Mouse (Mus musculus) heart, embryonic 16.5 days (tissue): Measurements from ENCODE around the gene Pcolce. TPM values are rescaled to one million over a fixed set of nuclear protein-coding genes. Genes with fewer than 3 reads are reported as not detected.

Experiments
- ATAC-seq: fragments of 200-750 bp; cut with Nextera tagmentation; replicated peaks from 2 replicates; pipeline ENCODE4 v1.8.0; 2017; ENCODE audit warnings: moderate number of reproducible peaks; ENCODE audit not compliant: insufficient read depth, low FRiP score; ENCODE audit errors: extremely low read depth
- H3K27ac ChIP-seq: fragments of 300-500 bp; sonication (generic); 2 replicates; pipeline ENCODE4 v1.5.1; 2014; ENCODE audit warnings: mild to moderate bottlenecking, low read length, control low read depth, moderate library complexity
- H3K27me3 ChIP-seq: fragments of 300-500 bp; sonication (generic); 2 replicates; pipeline ENCODE4 v1.6.1; 2014; ENCODE audit warnings: low read length, mixed read lengths; ENCODE audit not compliant: control insufficient read depth, insufficient read depth
- H3K36me3 ChIP-seq: fragments of 300-500 bp; sonication (generic); 2 replicates; pipeline ENCODE4 v1.6.1; 2014; ENCODE audit not compliant: control insufficient read depth, insufficient read depth
- H3K4me1 ChIP-seq: fragments of 300-500 bp; sonication (generic); 2 replicates; pipeline ENCODE4 v1.6.1; 2014; ENCODE audit warnings: low read length, mixed read lengths; ENCODE audit not compliant: control insufficient read depth, insufficient read depth
- H3K4me2 ChIP-seq: fragments of 300-500 bp; sonication (generic); 2 replicates; pipeline ENCODE4 v1.6.1; 2014; ENCODE audit warnings: low read depth, mild to moderate bottlenecking, control low read depth, low read length
- H3K4me3 ChIP-seq: fragments of 300-500 bp; sonication (generic); 2 replicates; pipeline ENCODE4 v1.5.1; 2014; ENCODE audit warnings: mild to moderate bottlenecking, control low read depth, low read length
- H3K9ac ChIP-seq: fragments of 300-500 bp; sonication (generic); 2 replicates; pipeline ENCODE4 v1.6.1; 2014; ENCODE audit warnings: low read length, control low read depth
- H3K9me3 ChIP-seq: fragments of 300-500 bp; sonication (generic); replicated peaks from 2 replicates; pipeline ENCODE4 v1.6.1; 2016; ENCODE audit warnings: low read length; ENCODE audit not compliant: control insufficient read depth
- WGBS: fragments of 180-500 bp; shearing (Covaris S2); extraction: QIAGEN DNeasy Blood & Tissue Kit; methylation state at CpG from one replicate; pipeline ENCODE4 v1.1.7; 2014; 5-methylcytosine and 5-hydroxymethylcytosine counted together
- polyA plus RNA-seq: library from polyadenylated mRNA; unstranded; fragments of >200 nt; fragmentation: Nextera tagmentation; extraction: Ambion mirVana; gene quantifications from 2 replicates; pipeline ENCODE4 v1.2.1, GENCODE M21; 2015

The Pcolce gene
- polyA plus RNA-seq, 1 experiment from 2014 or later: 121 TPM

DNA sequence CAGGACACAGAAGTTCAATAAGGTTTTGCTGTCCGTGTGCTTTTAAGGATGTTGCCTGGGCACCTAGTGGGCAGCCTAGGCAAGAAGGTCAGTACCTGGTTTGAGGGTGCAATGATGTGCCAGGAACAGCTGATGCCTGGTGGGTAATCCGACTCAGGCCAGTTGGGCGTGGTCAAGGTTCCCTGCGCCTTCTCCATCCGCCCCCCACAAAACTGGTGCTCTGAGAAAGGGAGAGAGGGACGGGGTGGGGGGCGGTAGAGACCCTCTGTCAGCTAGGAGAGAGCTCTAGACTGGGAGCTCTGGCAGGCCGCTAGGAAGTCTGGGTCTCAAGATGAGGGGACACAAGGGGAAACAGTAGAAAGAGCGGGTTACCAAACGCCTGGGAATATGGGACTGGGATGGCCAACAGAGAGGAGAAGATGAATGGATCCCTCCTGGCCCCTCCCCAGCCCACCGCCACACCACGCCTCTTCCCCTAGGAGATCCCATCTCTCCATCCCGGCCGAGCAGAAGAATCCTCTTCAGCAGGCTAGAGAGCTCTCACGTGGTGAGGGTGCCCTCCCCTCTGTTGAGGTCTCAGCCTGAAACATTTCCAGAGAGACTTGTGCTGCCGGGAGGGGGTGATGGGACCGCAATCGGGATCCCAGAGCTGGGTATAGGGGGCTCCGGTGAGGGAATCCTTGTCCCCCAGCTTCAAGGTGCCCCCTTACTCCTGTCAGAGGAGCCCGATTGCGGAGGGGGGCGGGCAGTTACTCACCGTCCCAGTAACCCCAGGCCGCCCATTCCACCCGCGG is 5.5 kb downstream of the Pcolce start:
- WGBS: 36% methylated on average over 26 of the region's 26 CpGs
- H3K9ac ChIP-seq: peak overlapping the region; percentile 60; the same call in 1 of the 2 replicates
- peaks cover 13% of the 10 kb centered on the region for H3K36me3 ChIP-seq
- no peaks in the 10 kb centered on the region for H3K9me3 ChIP-seq
- no peaks in the 10 kb centered on the region for H3K27me3 ChIP-seq
- no peak overlapping the region for H3K4me3 ChIP-seq
- no peak for ATAC-seq
- H3K4me1 ChIP-seq: peaks cover 33% of the 10 kb centered on the region
- peak overlapping the region; percentile 37 for H3K4me2 ChIP-seq
- H3K27ac ChIP-seq: no peak overlapping the region

DNA sequence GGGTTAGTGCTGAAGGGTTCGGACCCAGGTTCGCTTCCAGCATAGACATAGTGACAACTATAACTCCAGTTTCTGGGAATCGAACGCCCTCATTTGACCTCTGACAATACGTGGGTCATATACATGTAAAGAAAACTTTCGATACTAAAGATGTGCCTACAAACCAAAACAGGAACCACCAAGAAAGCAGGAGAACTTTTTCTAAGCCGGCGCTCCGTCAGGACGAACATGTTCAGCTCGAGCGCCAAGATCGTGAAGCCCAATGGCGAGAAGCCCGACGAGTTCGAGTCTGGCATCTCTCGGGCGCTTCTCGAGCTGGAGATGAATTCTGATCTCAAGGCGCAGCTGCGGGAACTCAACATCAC is 12.2 kb downstream of the Pcolce start:
- WGBS: 0% methylated on average over 22 of the region's 22 CpGs
- H3K36me3 ChIP-seq: peaks cover 9% of the 10 kb centered on the region
- no peak for ATAC-seq
- H3K4me1 ChIP-seq: peaks cover 20% of the 10 kb centered on the region
- peak overlapping the region; percentile 74 for H3K4me3 ChIP-seq
- H3K27ac ChIP-seq: peak overlapping the region; percentile 82
- no peaks in the 10 kb centered on the region for H3K9me3 ChIP-seq
- H3K27me3 ChIP-seq: no peaks in the 10 kb centered on the region
- peak overlapping the region; percentile 75 for H3K4me2 ChIP-seq
- H3K9ac ChIP-seq: peak overlapping the region; percentile 77

DNA sequence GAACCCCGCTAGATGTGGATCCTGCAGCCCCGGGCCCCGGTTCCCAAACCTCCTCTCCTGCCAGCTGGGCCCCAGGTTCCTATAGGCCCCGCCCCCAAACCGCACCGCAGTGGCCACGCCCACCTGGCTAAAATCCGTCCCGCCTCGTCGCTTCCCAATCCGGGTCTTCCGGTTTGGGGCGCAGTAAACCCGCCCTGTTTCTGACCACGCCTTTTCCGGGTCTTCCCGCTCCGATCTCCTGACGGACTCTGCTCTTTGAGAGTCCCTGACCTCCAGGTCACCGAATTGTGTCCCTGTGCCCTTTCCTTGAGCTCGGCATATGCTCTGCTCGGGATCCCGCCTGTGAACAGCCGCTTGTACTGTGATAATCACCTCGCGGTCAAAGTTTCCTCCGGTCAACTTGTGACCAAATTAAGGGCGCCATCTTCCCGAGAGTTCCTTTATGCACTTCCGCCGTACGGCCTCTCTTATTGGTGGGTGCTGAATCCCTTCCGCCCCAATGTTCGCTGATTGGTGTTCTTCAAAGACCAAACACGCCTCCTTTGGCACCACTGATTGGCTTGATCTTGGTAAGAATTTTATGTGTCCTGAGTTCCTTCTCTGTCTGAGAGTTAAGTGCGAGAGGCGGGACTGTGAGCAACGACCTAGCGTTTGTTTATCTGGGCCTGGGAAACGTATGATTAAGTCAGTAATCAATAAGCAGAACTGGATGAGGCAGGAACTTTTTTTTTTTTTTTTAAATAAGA is 12.8 kb downstream of the Pcolce start, which contains the start of gene Mospd3:
Gene Mospd3 (minus strand): TSS at position 440 of the 746 bp plus-strand sequence.
- peak; percentile 94 for ATAC-seq
- WGBS: under 1% methylated on average over 41 of the region's 41 CpGs
- H3K36me3 ChIP-seq: peaks cover 5% of the 10 kb centered on the region; the same call in 1 of the 2 replicates

DNA sequence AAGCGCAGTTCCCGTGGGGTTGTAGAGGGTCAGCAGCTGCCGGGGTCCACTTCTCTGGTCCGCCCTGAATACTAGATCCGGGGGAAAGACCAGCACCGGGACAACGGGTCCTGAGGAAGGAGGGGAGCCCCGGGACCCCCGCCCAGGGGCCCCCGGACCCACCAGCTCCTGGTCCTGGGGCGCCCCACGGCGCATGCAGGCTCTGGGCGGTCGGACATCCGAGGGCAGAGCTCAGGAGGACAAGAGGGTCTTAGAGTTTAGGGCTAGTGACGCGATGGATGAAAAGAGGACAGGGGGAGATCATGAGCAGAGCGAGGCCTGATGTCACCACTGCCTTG is 13.3 kb downstream of the Pcolce start:
- Histone ChIP-seq H3K9me3 (no peaks in the 10 kb centered on the region), H3K27me3 (no peaks in the 10 kb centered on the region), H3K36me3 (peaks cover 5% of the 10 kb centered on the region; the same call in 1 of the 2 replicates), H3K4me2 (peak overlapping the region; percentile 100), H3K9ac (peak overlapping the region; percentile 96), H3K27ac (peak overlapping the region; percentile 72), H3K4me3 (peak overlapping the region; percentile 74), H3K4me1 (peaks cover 20% of the 10 kb centered on the region)
- WGBS: under 1% methylated on average over 19 of the region's 19 CpGs
- ATAC-seq: peak; percentile 53

More for the DNA sequence above, 12.8 kb downstream of the Pcolce start, which contains the start of gene Mospd3:
- H3K4me2 ChIP-seq: peak within 1 kb of the TSS; percentile 100
- peak within 1 kb of the TSS; percentile 96 for H3K9ac ChIP-seq
- H3K9me3 ChIP-seq: no peaks in the 10 kb centered on the region
- H3K27ac ChIP-seq: peak within 1 kb of the TSS; percentile 92
- H3K4me1 ChIP-seq: peaks cover 20% of the 10 kb centered on the region
- peak within 1 kb of the TSS; percentile 74 for H3K4me3 ChIP-seq
- H3K27me3 ChIP-seq: no peaks in the 10 kb centered on the region

DNA sequence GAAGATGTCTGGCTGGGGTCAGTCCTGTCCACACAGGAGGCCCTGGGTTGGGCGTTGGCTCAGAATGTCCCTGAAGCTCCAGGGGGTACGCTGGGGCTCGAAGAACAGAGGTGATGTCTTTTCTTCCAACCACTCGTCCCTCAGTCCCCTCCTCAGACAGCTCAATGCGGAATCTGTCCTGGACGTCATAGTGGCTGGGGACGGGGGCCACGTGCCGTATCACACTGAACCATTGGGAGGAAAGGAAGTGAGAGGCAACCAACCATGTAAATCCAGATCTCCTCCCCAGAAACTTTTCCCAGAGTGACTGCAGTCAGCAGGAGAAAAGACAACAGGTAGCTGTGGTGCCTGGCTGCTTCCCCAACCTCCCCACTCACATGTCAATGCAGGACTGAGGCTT is 14.0 kb downstream of the Pcolce start:
- peak overlapping the region; percentile 100 for H3K4me2 ChIP-seq
- H3K36me3 ChIP-seq: peaks cover 5% of the 10 kb centered on the region; the same call in 1 of the 2 replicates
- no peaks in the 10 kb centered on the region for H3K9me3 ChIP-seq
- WGBS: 56% methylated on average over 9 of the region's 9 CpGs
- peak overlapping the region; percentile 74 for H3K4me3 ChIP-seq
- ATAC-seq: no peak
- peak overlapping the region; percentile 96 for H3K9ac ChIP-seq
- H3K27me3 ChIP-seq: no peaks in the 10 kb centered on the region
- peaks cover 20% of the 10 kb centered on the region for H3K4me1 ChIP-seq
- H3K27ac ChIP-seq: 0 out of 2 replicates have a peak overlapping the region, but pooled peaks have one; percentile 15

DNA sequence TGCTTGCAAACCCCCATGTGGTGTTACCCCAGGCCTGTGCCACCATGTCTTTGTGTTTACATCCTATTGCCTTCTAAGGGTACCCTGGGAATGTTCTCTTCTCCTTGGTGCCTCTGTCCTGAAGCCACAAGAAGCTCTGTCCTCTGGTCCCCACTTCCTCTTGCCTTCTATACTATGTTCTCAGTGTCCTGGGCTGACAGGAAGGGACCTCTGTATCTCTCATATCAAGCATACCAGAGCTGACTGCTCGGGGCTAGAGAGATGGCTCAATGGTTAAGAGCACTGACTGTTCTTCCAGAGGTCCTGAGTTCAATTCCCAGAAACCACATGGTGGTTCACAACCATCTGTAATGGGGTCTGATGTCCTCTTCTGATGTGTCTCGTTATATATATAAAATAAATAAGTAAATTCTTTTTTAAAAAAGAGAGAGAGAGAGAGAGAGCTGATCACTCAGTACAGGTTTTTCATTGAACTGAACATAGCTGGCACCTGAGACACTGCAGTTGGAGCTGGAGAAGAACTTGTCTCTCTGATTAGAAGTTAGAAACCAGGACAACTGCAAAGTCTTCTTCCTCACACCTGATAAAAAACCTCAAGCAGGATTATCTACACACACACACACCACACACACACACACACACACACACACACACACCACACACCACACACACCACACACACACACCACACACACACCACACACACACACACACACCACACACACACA is 15.3 kb downstream of the Pcolce start:
- no peak overlapping the region for H3K9ac ChIP-seq
- no peak overlapping the region for H3K4me3 ChIP-seq
- no peaks in the 10 kb centered on the region for H3K36me3 ChIP-seq
- peaks cover 19% of the 10 kb centered on the region for H3K4me1 ChIP-seq
- H3K27ac ChIP-seq: no peak overlapping the region
- no peaks in the 10 kb centered on the region for H3K27me3 ChIP-seq
- WGBS: 65% methylated on average over 2 of the region's 2 CpGs
- no peaks in the 10 kb centered on the region for H3K9me3 ChIP-seq
- H3K4me2 ChIP-seq: no peak overlapping the region
- no peak for ATAC-seq

DNA sequence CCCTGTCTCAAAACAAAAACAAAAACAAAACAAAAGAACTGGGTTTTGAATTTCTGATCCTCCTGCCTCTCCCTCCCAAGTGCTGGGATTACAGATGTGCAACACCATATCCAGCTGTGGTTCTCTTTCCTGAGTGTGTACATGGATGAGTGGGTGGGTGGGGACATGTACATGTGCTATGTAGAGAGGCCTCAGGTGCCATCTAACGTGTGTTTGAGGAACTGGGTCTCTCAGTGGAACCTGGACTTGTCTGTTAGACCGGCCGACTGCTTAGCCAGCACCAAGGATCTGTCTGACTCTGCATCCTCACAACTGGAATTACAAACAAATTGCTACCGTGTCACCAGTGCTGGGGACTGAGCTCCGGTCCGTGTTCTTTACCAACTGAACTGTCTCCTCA is 16.0 kb downstream of the Pcolce start:
- 90% methylated on average over 6 of the region's 6 CpGs for WGBS
- Histone ChIP-seq H3K36me3 (no peaks in the 10 kb centered on the region), H3K9ac (no peak overlapping the region), H3K9me3 (no peaks in the 10 kb centered on the region), H3K27ac (no peak overlapping the region), H3K4me2 (no peak overlapping the region), H3K4me3 (no peak overlapping the region), H3K4me1 (peaks cover 14% of the 10 kb centered on the region), H3K27me3 (no peaks in the 10 kb centered on the region)
- ATAC-seq: no peak

DNA sequence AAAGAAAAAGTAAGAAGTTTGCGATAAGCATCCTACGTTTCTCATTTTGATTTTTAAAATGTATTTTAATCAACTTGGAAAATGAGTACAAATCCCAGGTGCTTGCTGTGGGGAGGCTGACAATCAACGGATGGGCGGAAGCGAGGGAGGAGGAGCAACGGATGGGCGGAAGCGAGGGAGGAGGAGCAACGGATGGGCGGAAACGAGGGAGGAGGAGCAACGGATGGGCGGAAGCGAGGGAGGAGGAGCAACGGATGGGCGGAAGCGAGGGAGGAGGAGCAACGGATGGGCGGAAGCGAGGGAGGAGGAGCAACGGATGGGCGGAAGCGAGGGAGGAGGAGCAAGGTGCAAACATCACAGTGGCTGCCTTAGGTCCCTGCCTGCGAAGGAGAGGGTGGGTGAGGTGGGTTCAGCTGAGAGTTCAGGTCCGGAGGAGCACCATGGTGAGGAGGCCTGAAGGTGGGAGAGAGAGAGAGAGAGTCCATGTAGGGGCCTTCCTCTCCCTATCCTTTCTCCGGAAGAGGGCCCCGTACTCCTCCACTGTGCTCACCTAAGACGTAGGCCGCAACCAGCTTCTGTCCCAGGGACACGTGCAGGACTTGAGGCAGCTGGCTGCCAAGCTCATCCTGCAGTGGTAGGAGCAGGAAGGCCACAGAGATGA is 16.9 kb downstream of the Pcolce start:
- WGBS: 29% methylated on average over 27 of the region's 30 CpGs
- Histone ChIP-seq H3K4me2 (no peak overlapping the region), H3K27ac (0 out of 2 replicates have a peak overlapping the region, but pooled peaks have one; percentile 48), H3K4me3 (no peak overlapping the region), H3K4me1 (peaks cover 9% of the 10 kb centered on the region; the same call in 1 of the 2 replicates), H3K9me3 (no peaks in the 10 kb centered on the region), H3K36me3 (no peaks in the 10 kb centered on the region), H3K27me3 (no peaks in the 10 kb centered on the region), H3K9ac (no peak overlapping the region)
- no peak for ATAC-seq
